Mouse (Mus musculus): ENCODE data around the gene Gnb5. TPM values are rescaled to one million over a fixed set of nuclear protein-coding genes. Genes with fewer than 3 reads are reported as not detected.

Gene Gnb5
- polyA plus RNA-seq, 1 experiment from 2014 or later, result 113 TPM

DNA sequence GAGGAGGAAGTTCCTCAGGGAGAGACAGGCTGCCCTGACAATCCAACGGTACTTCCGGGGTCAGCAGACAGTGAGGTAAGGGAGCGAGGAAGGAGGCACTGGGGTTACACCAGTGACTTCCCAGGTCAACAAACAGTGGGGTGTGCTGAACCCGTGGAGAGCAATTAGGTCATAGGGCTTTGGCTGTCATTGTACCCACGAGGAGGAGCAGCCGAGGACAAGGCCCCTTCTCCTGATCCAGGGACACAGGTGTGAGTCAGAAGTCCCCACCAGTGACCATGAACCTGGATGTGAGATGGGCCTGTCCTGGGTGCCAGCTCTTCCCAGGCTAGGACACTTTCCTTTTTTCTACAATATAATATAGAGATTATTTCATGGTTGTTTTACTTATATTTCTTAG, 32.4 kb upstream of the Gnb5 start:
- Histone ChIP-seq H3K9ac (replicated peaks; ENCODE audit: low read depth, low read length) (no peak overlapping the region), H3K4me3 (ENCODE audit: low read depth, low read length) (no peak overlapping the region), H3K4me2 (ENCODE audit: low read depth, low read length) (no peak overlapping the region), H3K4me1 (ENCODE audit: control insufficient read depth, insufficient read depth, low read length) (no peaks in the 10 kb centered on the region), H3K27ac (ENCODE audit: low read depth, low read length) (no peak overlapping the region), H3K27me3 (ENCODE audit: control insufficient read depth, insufficient read depth, low read length) (no peaks in the 10 kb centered on the region), H3K9me3 (ENCODE audit: control insufficient read depth, low read length) (no peaks in the 10 kb centered on the region), H3K36me3 (ENCODE audit: control insufficient read depth, insufficient read depth, low read length) (no peaks in the 10 kb centered on the region)
- 75% methylated on average over 6 of the region's 6 CpGs for WGBS
- no peak for ATAC-seq (ENCODE audit: low read depth)

DNA sequence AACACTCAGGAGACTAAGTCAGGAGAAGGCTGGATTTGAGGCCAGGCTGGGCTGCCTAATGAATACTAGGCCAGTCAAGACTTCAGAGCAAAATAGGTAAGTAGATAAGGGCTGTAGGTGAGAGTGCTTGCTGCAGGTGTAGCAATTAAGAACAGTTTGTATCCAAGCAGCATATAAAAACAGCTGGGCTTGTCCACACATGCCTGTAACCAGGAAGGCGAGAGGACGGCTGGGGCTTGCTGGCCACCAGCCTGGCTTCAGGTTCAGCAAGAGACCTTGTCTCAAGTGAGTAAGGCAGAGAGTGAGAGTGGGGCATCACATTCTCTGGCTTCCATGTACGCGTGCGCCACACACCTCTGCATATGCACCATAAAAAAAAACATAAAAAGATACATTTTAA, 31.6 kb upstream of the Gnb5 start:
- H3K9ac ChIP-seq (replicated peaks; ENCODE audit: low read depth, low read length), result no peak overlapping the region
- no peak overlapping the region for H3K4me2 ChIP-seq (ENCODE audit: low read depth, low read length)
- no peak for ATAC-seq (ENCODE audit: low read depth)
- H3K4me1 ChIP-seq (ENCODE audit: control insufficient read depth, insufficient read depth, low read length), result no peaks in the 10 kb centered on the region
- H3K27me3 ChIP-seq (ENCODE audit: control insufficient read depth, insufficient read depth, low read length), result no peaks in the 10 kb centered on the region
- H3K9me3 ChIP-seq (ENCODE audit: control insufficient read depth, low read length), result no peaks in the 10 kb centered on the region
- H3K36me3 ChIP-seq (ENCODE audit: control insufficient read depth, insufficient read depth, low read length), result no peaks in the 10 kb centered on the region
- 98% methylated on average over 5 of the region's 5 CpGs for WGBS
- no peak overlapping the region for H3K4me3 ChIP-seq (ENCODE audit: low read depth, low read length)
- no peak overlapping the region for H3K27ac ChIP-seq (ENCODE audit: low read depth, low read length)

DNA sequence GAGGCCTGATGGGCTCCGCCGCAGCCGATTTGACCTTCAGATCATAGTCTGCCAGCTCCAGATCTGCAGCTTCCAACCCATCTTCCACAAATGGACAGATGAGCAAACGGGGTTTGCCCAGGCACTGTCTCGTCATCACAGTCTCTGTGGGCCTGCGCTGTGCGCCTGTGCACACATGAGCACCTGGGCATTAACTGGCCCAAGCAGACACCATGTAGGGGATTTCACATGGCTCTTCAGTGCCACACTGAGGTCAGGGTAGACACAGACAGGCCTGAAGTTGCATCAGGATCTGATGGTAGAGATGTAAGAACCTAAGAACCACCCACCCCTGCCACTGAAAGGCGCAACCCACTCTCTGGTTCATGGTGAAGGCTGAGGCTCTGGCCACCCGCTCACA, 31.0 kb upstream of the Gnb5 start:
- no peak overlapping the region for H3K4me3 ChIP-seq (ENCODE audit: low read depth, low read length)
- no peak overlapping the region for H3K27ac ChIP-seq (ENCODE audit: low read depth, low read length)
- no peaks in the 10 kb centered on the region for H3K4me1 ChIP-seq (ENCODE audit: control insufficient read depth, insufficient read depth, low read length)
- no peak overlapping the region for H3K9ac ChIP-seq (replicated peaks; ENCODE audit: low read depth, low read length)
- H3K4me2 ChIP-seq (ENCODE audit: low read depth, low read length), result no peak overlapping the region
- no peaks in the 10 kb centered on the region for H3K27me3 ChIP-seq (ENCODE audit: control insufficient read depth, insufficient read depth, low read length)
- WGBS, result 95% methylated on average over 9 of the region's 9 CpGs
- no peaks in the 10 kb centered on the region for H3K9me3 ChIP-seq (ENCODE audit: control insufficient read depth, low read length)
- ATAC-seq (ENCODE audit: low read depth), result no peak
- no peaks in the 10 kb centered on the region for H3K36me3 ChIP-seq (ENCODE audit: control insufficient read depth, insufficient read depth, low read length)

DNA sequence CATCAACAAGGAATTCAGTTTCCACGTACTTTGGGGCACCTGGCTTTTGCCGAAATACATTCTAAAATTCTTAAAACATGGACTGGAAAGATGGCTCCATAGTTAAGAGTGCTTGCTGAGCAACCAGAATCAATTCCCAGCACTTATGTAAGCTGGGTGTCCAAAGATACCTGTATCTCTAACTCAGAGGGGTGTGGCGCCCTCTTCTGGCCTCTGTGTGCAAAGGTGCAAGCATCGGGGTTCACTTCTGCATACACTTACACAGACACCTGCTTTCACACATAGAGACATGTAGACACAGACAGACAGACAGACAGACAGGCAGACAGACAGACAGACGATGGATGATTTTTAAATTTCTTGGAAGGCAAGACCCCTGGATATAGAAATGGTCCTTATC, 25.3 kb upstream of the Gnb5 start:
- no peaks in the 10 kb centered on the region for H3K9me3 ChIP-seq (ENCODE audit: control insufficient read depth, low read length)
- H3K4me2 ChIP-seq (ENCODE audit: low read depth, low read length), result no peak overlapping the region
- no peak overlapping the region for H3K4me3 ChIP-seq (ENCODE audit: low read depth, low read length)
- H3K27me3 ChIP-seq (ENCODE audit: control insufficient read depth, insufficient read depth, low read length), result no peaks in the 10 kb centered on the region
- H3K27ac ChIP-seq (ENCODE audit: low read depth, low read length), result no peak overlapping the region
- no peak overlapping the region for H3K9ac ChIP-seq (replicated peaks; ENCODE audit: low read depth, low read length)
- ATAC-seq (ENCODE audit: low read depth), result no peak
- no peaks in the 10 kb centered on the region for H3K4me1 ChIP-seq (ENCODE audit: control insufficient read depth, insufficient read depth, low read length)
- H3K36me3 ChIP-seq (ENCODE audit: control insufficient read depth, insufficient read depth, low read length), result no peaks in the 10 kb centered on the region
- 52% methylated on average over 5 of the region's 5 CpGs for WGBS

DNA sequence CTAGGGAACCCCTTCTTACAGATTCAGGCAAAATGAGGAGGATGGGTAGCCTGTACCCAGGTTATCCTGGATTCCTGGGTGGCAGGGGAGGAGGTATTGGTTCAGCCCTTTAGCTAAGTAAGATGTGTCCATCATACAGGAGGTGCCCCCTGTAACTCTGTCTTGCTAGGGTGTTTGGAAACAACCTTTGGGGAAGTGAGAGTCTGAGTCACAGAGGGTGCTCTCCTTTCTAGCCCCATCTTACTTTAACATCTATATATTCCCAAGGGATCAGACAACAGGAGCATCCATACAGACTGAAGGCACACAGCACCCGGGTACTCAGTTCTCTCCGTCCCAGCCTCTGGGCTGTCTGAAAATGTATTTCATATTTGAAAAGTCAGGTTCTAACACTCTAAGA, 23.9 kb upstream of the Gnb5 start:
- H3K4me2 ChIP-seq (ENCODE audit: low read depth, low read length), result no peak overlapping the region
- H3K4me3 ChIP-seq (ENCODE audit: low read depth, low read length), result no peak overlapping the region
- ATAC-seq (ENCODE audit: low read depth), result no peak
- WGBS, result 82% methylated on average over 2 of the region's 2 CpGs
- H3K27me3 ChIP-seq (ENCODE audit: control insufficient read depth, insufficient read depth, low read length), result no peaks in the 10 kb centered on the region
- no peak overlapping the region for H3K27ac ChIP-seq (ENCODE audit: low read depth, low read length)
- no peaks in the 10 kb centered on the region for H3K4me1 ChIP-seq (ENCODE audit: control insufficient read depth, insufficient read depth, low read length)
- no peak overlapping the region for H3K9ac ChIP-seq (replicated peaks; ENCODE audit: low read depth, low read length)
- H3K36me3 ChIP-seq (ENCODE audit: control insufficient read depth, insufficient read depth, low read length), result no peaks in the 10 kb centered on the region
- H3K9me3 ChIP-seq (ENCODE audit: control insufficient read depth, low read length), result no peaks in the 10 kb centered on the region

DNA sequence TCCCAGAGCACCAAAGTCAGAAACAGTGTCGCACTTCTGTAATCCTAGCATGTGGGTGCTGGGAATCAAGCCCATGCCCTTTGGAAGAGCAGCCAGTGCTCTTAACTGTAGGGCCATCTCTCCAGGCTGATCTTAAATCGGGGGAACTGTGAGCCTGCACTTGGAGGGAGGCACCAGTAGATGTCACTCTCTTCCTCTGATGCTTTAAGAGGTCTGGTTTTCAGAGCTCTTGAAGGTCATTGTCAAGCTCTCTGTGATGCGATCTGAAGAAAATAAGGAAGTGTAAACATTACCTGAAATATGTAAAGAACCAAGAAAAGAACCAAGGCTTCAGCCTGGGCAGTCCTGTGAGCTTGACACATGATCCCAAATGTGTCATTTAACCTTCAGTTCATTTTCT, 23.3 kb upstream of the Gnb5 start:
- H3K4me3 ChIP-seq (ENCODE audit: low read depth, low read length), result no peak overlapping the region
- H3K9ac ChIP-seq (replicated peaks; ENCODE audit: low read depth, low read length), result no peak overlapping the region
- H3K9me3 ChIP-seq (ENCODE audit: control insufficient read depth, low read length), result no peaks in the 10 kb centered on the region
- H3K4me1 ChIP-seq (ENCODE audit: control insufficient read depth, insufficient read depth, low read length), result no peaks in the 10 kb centered on the region
- ATAC-seq (ENCODE audit: low read depth), result peak; percentile 71; the same call in 1 of the 2 replicates
- H3K27me3 ChIP-seq (ENCODE audit: control insufficient read depth, insufficient read depth, low read length), result no peaks in the 10 kb centered on the region
- no peaks in the 10 kb centered on the region for H3K36me3 ChIP-seq (ENCODE audit: control insufficient read depth, insufficient read depth, low read length)
- no peak overlapping the region for H3K27ac ChIP-seq (ENCODE audit: low read depth, low read length)
- WGBS, result 14% methylated on average over 3 of the region's 3 CpGs
- H3K4me2 ChIP-seq (ENCODE audit: low read depth, low read length), result no peak overlapping the region

DNA sequence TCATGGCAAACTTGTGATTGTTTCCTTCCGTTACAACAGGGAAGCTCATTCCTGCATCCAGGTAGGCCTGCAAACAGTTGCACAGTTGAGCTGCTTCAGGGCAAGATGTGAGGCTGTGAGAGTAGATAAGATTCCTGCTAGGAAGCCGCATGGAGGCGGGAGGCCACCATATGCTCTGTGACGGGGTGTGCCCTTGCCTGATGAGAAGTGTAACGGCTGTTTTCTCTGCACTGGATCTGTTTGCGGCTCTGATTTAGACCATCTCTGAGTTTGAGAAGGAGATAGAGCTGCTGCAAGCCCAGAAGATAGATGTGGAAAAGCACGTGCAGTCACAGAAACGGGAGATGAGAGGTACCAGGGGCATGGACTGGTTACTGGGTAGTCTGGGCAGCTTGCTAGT, 22.5 kb upstream of the Gnb5 start:
- no peak for ATAC-seq (ENCODE audit: low read depth)
- Histone ChIP-seq H3K9ac (replicated peaks; ENCODE audit: low read depth, low read length) (no peak overlapping the region), H3K9me3 (ENCODE audit: control insufficient read depth, low read length) (no peaks in the 10 kb centered on the region), H3K27me3 (ENCODE audit: control insufficient read depth, insufficient read depth, low read length) (no peaks in the 10 kb centered on the region), H3K4me3 (ENCODE audit: low read depth, low read length) (no peak overlapping the region), H3K27ac (ENCODE audit: low read depth, low read length) (no peak overlapping the region), H3K4me1 (ENCODE audit: control insufficient read depth, insufficient read depth, low read length) (no peaks in the 10 kb centered on the region), H3K36me3 (ENCODE audit: control insufficient read depth, insufficient read depth, low read length) (no peaks in the 10 kb centered on the region), H3K4me2 (ENCODE audit: low read depth, low read length) (no peak overlapping the region)
- 82% methylated on average over 8 of the region's 8 CpGs for WGBS

DNA sequence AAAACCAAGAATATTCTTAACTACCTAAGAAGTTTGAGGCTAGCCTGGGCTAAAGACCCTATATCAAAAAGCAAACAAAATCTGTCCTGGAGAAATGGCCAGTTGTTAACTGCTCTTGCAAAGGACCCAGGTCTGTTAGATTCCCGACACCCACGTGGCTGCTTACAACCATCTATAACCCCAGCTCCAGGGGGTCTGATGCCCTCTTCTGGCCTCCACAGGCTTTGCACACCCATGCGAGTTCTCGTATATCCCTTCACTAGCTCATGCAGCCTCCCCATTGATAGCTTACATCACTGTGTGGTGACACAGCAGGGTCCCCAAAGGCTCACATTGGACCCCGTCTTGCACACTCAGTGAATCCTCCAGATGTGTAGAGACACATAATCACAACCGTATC, 20.7 kb upstream of the Gnb5 start:
- no peak overlapping the region for H3K9ac ChIP-seq (replicated peaks; ENCODE audit: low read depth, low read length)
- ATAC-seq (ENCODE audit: low read depth), result no peak
- WGBS, result 76% methylated on average over 6 of the region's 6 CpGs

DNA sequence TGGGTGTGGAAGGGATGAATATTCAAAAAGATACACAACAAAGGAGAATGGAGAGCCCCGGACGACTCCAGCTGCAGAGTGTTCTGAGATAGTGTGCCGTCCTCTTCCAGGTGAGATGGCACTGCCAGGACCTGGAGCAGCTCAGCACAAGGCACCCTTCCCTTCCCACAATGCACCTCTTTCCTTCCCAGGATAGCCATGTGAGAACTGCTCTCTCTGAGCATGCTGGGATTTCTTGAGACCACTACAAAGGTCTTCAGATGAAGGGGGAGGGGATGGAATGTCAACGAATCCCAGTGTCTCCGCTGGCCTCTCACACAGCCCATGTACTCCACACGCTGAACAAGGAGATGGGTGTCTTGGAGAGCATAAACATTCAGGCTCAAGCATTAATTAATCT, 18.5 kb upstream of the Gnb5 start:
- ATAC-seq (ENCODE audit: low read depth), result no peak
- H3K36me3 ChIP-seq (ENCODE audit: control insufficient read depth, insufficient read depth, low read length), result no peaks in the 10 kb centered on the region
- no peaks in the 10 kb centered on the region for H3K27me3 ChIP-seq (ENCODE audit: control insufficient read depth, insufficient read depth, low read length)
- no peak overlapping the region for H3K4me3 ChIP-seq (ENCODE audit: low read depth, low read length)
- H3K9ac ChIP-seq (replicated peaks; ENCODE audit: low read depth, low read length), result no peak overlapping the region
- H3K4me1 ChIP-seq (ENCODE audit: control insufficient read depth, insufficient read depth, low read length), result no peaks in the 10 kb centered on the region
- no peak overlapping the region for H3K27ac ChIP-seq (ENCODE audit: low read depth, low read length)
- 75% methylated on average over 6 of the region's 6 CpGs for WGBS
- no peaks in the 10 kb centered on the region for H3K9me3 ChIP-seq (ENCODE audit: control insufficient read depth, low read length)
- no peak overlapping the region for H3K4me2 ChIP-seq (ENCODE audit: low read depth, low read length)

More for the DNA sequence above, 20.7 kb upstream of the Gnb5 start:
- H3K9me3 ChIP-seq (ENCODE audit: control insufficient read depth, low read length), result no peaks in the 10 kb centered on the region
- no peak overlapping the region for H3K4me2 ChIP-seq (ENCODE audit: low read depth, low read length)
- H3K27ac ChIP-seq (ENCODE audit: low read depth, low read length), result no peak overlapping the region
- no peaks in the 10 kb centered on the region for H3K36me3 ChIP-seq (ENCODE audit: control insufficient read depth, insufficient read depth, low read length)
- H3K4me1 ChIP-seq (ENCODE audit: control insufficient read depth, insufficient read depth, low read length), result no peaks in the 10 kb centered on the region
- H3K4me3 ChIP-seq (ENCODE audit: low read depth, low read length), result no peak overlapping the region
- H3K27me3 ChIP-seq (ENCODE audit: control insufficient read depth, insufficient read depth, low read length), result no peaks in the 10 kb centered on the region

DNA sequence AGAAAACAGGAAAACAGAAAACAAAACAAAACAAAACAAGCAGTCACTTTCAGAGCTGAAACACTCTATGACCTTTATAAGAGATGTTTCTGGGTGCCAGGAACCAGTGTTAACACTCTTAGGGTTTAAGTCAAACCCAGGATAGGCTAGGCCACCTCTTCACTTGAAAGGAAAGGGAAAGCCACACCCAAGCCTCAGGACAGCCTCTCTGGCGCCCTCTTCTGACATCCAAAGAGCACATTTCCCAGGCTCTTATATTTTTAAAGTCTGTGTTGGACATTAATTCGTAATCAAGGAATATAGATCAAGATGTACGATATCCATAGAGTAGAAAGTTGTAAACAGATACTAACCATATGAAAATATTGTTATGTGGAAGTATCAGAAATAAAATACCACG, 16.5 kb upstream of the Gnb5 start:
- no peak overlapping the region for H3K4me2 ChIP-seq (ENCODE audit: low read depth, low read length)
- no peak for ATAC-seq (ENCODE audit: low read depth)
- H3K27me3 ChIP-seq (ENCODE audit: control insufficient read depth, insufficient read depth, low read length), result no peaks in the 10 kb centered on the region
- H3K27ac ChIP-seq (ENCODE audit: low read depth, low read length), result no peak overlapping the region
- no peak overlapping the region for H3K9ac ChIP-seq (replicated peaks; ENCODE audit: low read depth, low read length)
- no peaks in the 10 kb centered on the region for H3K9me3 ChIP-seq (ENCODE audit: control insufficient read depth, low read length)
- 49% methylated on average over 4 of the region's 4 CpGs for WGBS
- no peaks in the 10 kb centered on the region for H3K36me3 ChIP-seq (ENCODE audit: control insufficient read depth, insufficient read depth, low read length)
- H3K4me3 ChIP-seq (ENCODE audit: low read depth, low read length), result no peak overlapping the region
- H3K4me1 ChIP-seq (ENCODE audit: control insufficient read depth, insufficient read depth, low read length), result no peaks in the 10 kb centered on the region

Data from neural tube, embryonic 14.5 days (tissue).